Mouse (Mus musculus) ES-E14 (cell line): ENCODE results near the gene Als2. TPM values are rescaled to one million over a fixed set of nuclear protein-coding genes. Genes with fewer than 3 reads are reported as not detected.
A peak's percentile ranks its signal among the peaks of the same experiment; 100 is the strongest.

Experiments used
- DNase-seq: peaks from one replicate; pipeline ENCODE4 v3.0.0-alpha.2; 2013; ENCODE audit warnings: low read depth, low spot score
- H3K27ac ChIP-seq: 2 replicates; pipeline ENCODE4 v1.5.1; 2012; ENCODE audit warnings: low read depth, mild to moderate bottlenecking, low read length, moderate library complexity, mixed read lengths; ENCODE audit not compliant: poor library complexity, insufficient read depth, severe bottlenecking
- H3K36me3 ChIP-seq: 2 replicates; pipeline ENCODE4 v1.6.1; 2012; ENCODE audit warnings: mild to moderate bottlenecking, low read length, moderate library complexity, mixed read lengths; ENCODE audit not compliant: control insufficient read depth, poor library complexity, insufficient read depth, severe bottlenecking
- H3K4me1 ChIP-seq, 2 experiments: fragments of 150-350 bp in 1 of 2; sonication (generic) in 1 of 2; 2 replicates each; pipeline ENCODE4 v1.6.1; 2012; ENCODE audit warnings: low read length in 2 of 2, mild to moderate bottlenecking in 1 of 2, mixed read lengths in 1 of 2; ENCODE audit not compliant: control insufficient read depth in 2 of 2, insufficient read depth in 2 of 2, poor library complexity in 1 of 2
- H3K4me3 ChIP-seq, 2 experiments: fragments of 150-350 bp in 1 of 2; sonication (generic) in 1 of 2; 2 replicates each; pipeline ENCODE4 v1.5.1; 2012; ENCODE audit warnings: low read length in 2 of 2, low read depth in 1 of 2, mild to moderate bottlenecking in 1 of 2, mixed read lengths in 1 of 2; ENCODE audit not compliant: insufficient read depth in 1 of 2, poor library complexity in 1 of 2, severe bottlenecking in 1 of 2
- H3K9ac ChIP-seq: 2 replicates; pipeline ENCODE4 v1.6.1; 2012; ENCODE audit warnings: low read depth, mild to moderate bottlenecking, low read length, mixed read lengths; ENCODE audit not compliant: poor library complexity, insufficient read depth, severe bottlenecking
- H3K9me3 ChIP-seq: fragments of 150-350 bp; sonication (generic); 2 replicates; pipeline ENCODE4 v1.6.1; 2012; ENCODE audit warnings: low read depth, mild to moderate bottlenecking, low read length; ENCODE audit not compliant: control insufficient read depth, insufficient read depth
- CHD2 ChIP-seq: IDR thresholded peaks from 2 replicates; pipeline ENCODE4 v1.6.1; 2014; ENCODE audit warnings: mild to moderate bottlenecking, low read depth, low read length, inconsistent platforms
- HCFC1 ChIP-seq: IDR thresholded peaks from 2 replicates; pipeline ENCODE4 v1.6.1; 2012; ENCODE audit warnings: low read length, inconsistent platforms, borderline replicate concordance; ENCODE audit not compliant: insufficient read depth
- MAFK ChIP-seq: IDR thresholded peaks from 2 replicates; pipeline ENCODE4 v1.6.1; 2014; ENCODE audit warnings: mild to moderate bottlenecking, low read depth, low read length, inconsistent platforms; ENCODE audit not compliant: insufficient read depth
- ZC3H11A ChIP-seq: IDR thresholded peaks from 2 replicates; pipeline ENCODE4 v1.6.1; 2012; ENCODE audit warnings: low read depth, mild to moderate bottlenecking, inconsistent platforms, low read length, borderline replicate concordance
- ZNF384 ChIP-seq: IDR thresholded peaks from 2 replicates; pipeline ENCODE4 v1.6.1; 2012; ENCODE audit warnings: low read depth, low read length, inconsistent platforms
- in situ Hi-C, 2 experiments: fragments of 600-800 bp; cut with MboI; formaldehyde crosslinking; loops; one replicate each; pipeline ENCODE4 v1.15.1; 2025; ENCODE audit warnings: low sequenced_read_pairs in 2 of 2, inconsistent platforms in 1 of 2; ENCODE audit not compliant: unreplicated experiment in 2 of 2
- total RNA-seq: library from RNA; depleted of rRNA; stranded (reverse); fragments of 300-350 nt; gene quantifications from 2 replicates; pipeline ENCODE4 v1.2.3, GENCODE M21; 2012

The Als2 gene
- total RNA-seq, 1 experiment = 23.2 TPM

GRCm38 (mm10) chr1:59158498-59158897 is 78.5 kb downstream of the Als2 start:
- no peak overlapping the region for H3K4me3 ChIP-seq
- TF ChIP-seq CHD2 (no peak), HCFC1 (no peak), ZC3H11A (no peak), MAFK (no peak), ZNF384 (no peak)
- H3K27ac ChIP-seq = no peak overlapping the region
- H3K4me1 ChIP-seq = peaks cover 0 to 3% of the 10 kb centered on the region in 2 experiments; a peak in 1 of 4 replicates
- in situ Hi-C loops = no loop called here
- no peak for DNase-seq
- H3K9me3 ChIP-seq = no peaks in the 10 kb centered on the region
- no peak overlapping the region for H3K9ac ChIP-seq
- H3K36me3 ChIP-seq = peaks cover 6% of the 10 kb centered on the region; the same call in 1 of the 2 replicates

- no peak for TF ChIP-seq ZNF384
- TF ChIP-seq MAFK = no peak
- TF ChIP-seq ZC3H11A = no peak
- TF ChIP-seq CHD2 = no peak
- no peak for TF ChIP-seq HCFC1
- Histone ChIP-seq H3K9ac (no peak overlapping the region), H3K36me3 (0 out of 2 replicates have a peak, but pooled peaks cover 2% of the 10 kb centered on the region), H3K4me3 (no peak overlapping the region), H3K27ac (no peak overlapping the region), H3K9me3 (no peaks in the 10 kb centered on the region), H3K4me1 (peaks cover 0 to 3% of the 10 kb centered on the region in 2 experiments; a peak in 1 of 4 replicates)
- no peak for DNase-seq
- in situ Hi-C loops = no loop called here
These were observed 79.2 kb downstream of the Als2 start for GRCm38 (mm10) chr1:59157846-59158245.

GRCm38 (mm10) chr1:59152346-59152745 is 84.7 kb downstream of the Als2 start:
- H3K4me1 ChIP-seq = no peaks in the 10 kb centered on the region
- no peaks in the 10 kb centered on the region; the same call in 1 of the 2 replicates for H3K9me3 ChIP-seq
- H3K36me3 ChIP-seq = no peaks in the 10 kb centered on the region
- no peak for TF ChIP-seq CHD2
- TF ChIP-seq ZC3H11A = no peak
- no peak for TF ChIP-seq MAFK
- TF ChIP-seq ZNF384 = no peak
- TF ChIP-seq HCFC1 = no peak
- no peak overlapping the region for H3K9ac ChIP-seq
- DNase-seq = no peak
- H3K27ac ChIP-seq = no peak overlapping the region
- in situ Hi-C loops = no loop called here
- H3K4me3 ChIP-seq = no peak overlapping the region

- no peak overlapping the region for H3K9ac ChIP-seq
- in situ Hi-C loops = no loop called here
- no peak for DNase-seq
- no peak for TF ChIP-seq ZC3H11A
- TF ChIP-seq ZNF384 = no peak
- TF ChIP-seq MAFK = no peak
- TF ChIP-seq CHD2 = no peak
- no peak for TF ChIP-seq HCFC1
- no peak overlapping the region for H3K4me3 ChIP-seq
- no peaks in the 10 kb centered on the region for H3K36me3 ChIP-seq
- H3K4me1 ChIP-seq = no peaks in the 10 kb centered on the region
- no peak overlapping the region for H3K27ac ChIP-seq
- H3K9me3 ChIP-seq = no peaks in the 10 kb centered on the region; the same call in 1 of the 2 replicates
These were observed 86.5 kb downstream of the Als2 start for GRCm38 (mm10) chr1:59150542-59150941.

GRCm38 (mm10) chr1:59144543-59144942 is 92.5 kb downstream of the Als2 start:
- DNase-seq = peak; percentile 42

More at GRCm38 (mm10) chr1:59144543-59144942, 92.5 kb downstream of the Als2 start:
- no peak overlapping the region for H3K4me3 ChIP-seq
- H3K9ac ChIP-seq = no peak overlapping the region
- in situ Hi-C loops = no loop called here
- H3K27ac ChIP-seq = no peak overlapping the region
- no peak for TF ChIP-seq ZNF384
- no peaks in the 10 kb centered on the region for H3K4me1 ChIP-seq
- no peaks in the 10 kb centered on the region for H3K36me3 ChIP-seq
- H3K9me3 ChIP-seq = no peaks in the 10 kb centered on the region
